Mouse (Mus musculus) liver, embryonic 12.5 days (tissue): ENCODE results near the gene Tnip3. TPM values are rescaled to one million over a fixed set of nuclear protein-coding genes. Genes with fewer than 3 reads are reported as not detected.
A peak's percentile ranks its signal among the peaks of the same experiment; 100 is the strongest.

Source experiments
- ATAC-seq: fragments of 200-750 bp; cut with Nextera tagmentation; 2 replicates; pipeline ENCODE4 v1.8.0; 2017; ENCODE audit warnings: moderate number of reproducible peaks, mild to moderate bottlenecking, moderate library complexity
- H3K27ac ChIP-seq: fragments of 300-500 bp; sonication (generic); 2 replicates; pipeline ENCODE4 v1.5.1; 2016; ENCODE audit warnings: mild to moderate bottlenecking
- H3K27me3 ChIP-seq: fragments of 300-500 bp; sonication (generic); replicated peaks from 2 replicates; pipeline ENCODE4 v1.6.1; 2016; ENCODE audit warnings: mild to moderate bottlenecking, moderate library complexity
- H3K36me3 ChIP-seq: fragments of 300-500 bp; sonication (generic); 2 replicates; pipeline ENCODE4 v1.6.1; 2016; ENCODE audit warnings: mild to moderate bottlenecking, moderate library complexity
- H3K4me1 ChIP-seq: fragments of 300-500 bp; sonication (generic); 2 replicates; pipeline ENCODE4 v1.6.1; 2016
- H3K4me2 ChIP-seq: fragments of 300-500 bp; sonication (generic); 2 replicates; pipeline ENCODE4 v1.6.1; 2016; ENCODE audit warnings: mild to moderate bottlenecking, moderate library complexity
- H3K4me3 ChIP-seq: fragments of 300-500 bp; sonication (generic); 2 replicates; pipeline ENCODE4 v1.5.1; 2016; ENCODE audit warnings: mild to moderate bottlenecking, moderate library complexity
- H3K9ac ChIP-seq: fragments of 300-500 bp; sonication (generic); 2 replicates; pipeline ENCODE4 v1.6.1; 2016; ENCODE audit warnings: mild to moderate bottlenecking, moderate library complexity
- H3K9me3 ChIP-seq: fragments of 300-500 bp; sonication (generic); replicated peaks from 2 replicates; pipeline ENCODE4 v1.6.1; 2016; ENCODE audit warnings: mild to moderate bottlenecking, moderate library complexity
- WGBS: fragments of 180-500 bp; shearing (Covaris S2); methylation state at CpG from one replicate; pipeline ENCODE4 v1.1.7; 2016; ENCODE audit not compliant: insufficient replicate concordance; 5-methylcytosine and 5-hydroxymethylcytosine counted together
- polyA plus RNA-seq: library from polyadenylated mRNA; unstranded; fragments of >200 nt; fragmentation: Nextera tagmentation; extraction: Ambion mirVana; gene quantifications from 2 replicates; pipeline ENCODE4 v1.2.1, GENCODE M21; 2016

Tnip3 gene
- polyA plus RNA-seq, 1 experiment from 2014 or later: 0.10 TPM

GRCm38 (mm10) chr6:65590018-65590417, 64.9 kb downstream of the Tnip3 start:
- no peaks in the 10 kb centered on the region for H3K4me1 ChIP-seq
- H3K9ac ChIP-seq: no peak overlapping the region
- no peak overlapping the region for H3K4me3 ChIP-seq
- no peaks in the 10 kb centered on the region for H3K36me3 ChIP-seq
- no peak overlapping the region for H3K4me2 ChIP-seq
- H3K27me3 ChIP-seq: no peaks in the 10 kb centered on the region
- H3K9me3 ChIP-seq: no peaks in the 10 kb centered on the region
- WGBS: 37% methylated on average over 2 of the region's 2 CpGs
- no peak overlapping the region for H3K27ac ChIP-seq
- no peak for ATAC-seq

GRCm38 (mm10) chr6:65594171-65594570, 69.1 kb downstream of the Tnip3 start:
- no peak overlapping the region for H3K9ac ChIP-seq
- H3K27me3 ChIP-seq: no peaks in the 10 kb centered on the region
- H3K9me3 ChIP-seq: no peaks in the 10 kb centered on the region
- WGBS: 38% methylated on average over 3 of the region's 3 CpGs
- H3K4me3 ChIP-seq: no peak overlapping the region
- ATAC-seq: peak; percentile 32; the same call in 1 of the 2 replicates
- H3K4me1 ChIP-seq: no peaks in the 10 kb centered on the region
- no peak overlapping the region for H3K4me2 ChIP-seq
- no peaks in the 10 kb centered on the region for H3K36me3 ChIP-seq
- no peak overlapping the region for H3K27ac ChIP-seq

GRCm38 (mm10) chr6:65595371-65595770, 70.3 kb downstream of the Tnip3 start:
- Histone ChIP-seq H3K27me3 (no peaks in the 10 kb centered on the region), H3K36me3 (no peaks in the 10 kb centered on the region), H3K27ac (no peak overlapping the region), H3K9ac (no peak overlapping the region), H3K4me3 (no peak overlapping the region), H3K4me2 (no peak overlapping the region), H3K4me1 (no peaks in the 10 kb centered on the region), H3K9me3 (no peaks in the 10 kb centered on the region)
- 41% methylated on average over 1 of the region's 1 CpGs for WGBS
- no peak for ATAC-seq

GRCm38 (mm10) chr6:65597056-65597818, 72.1 kb downstream of the Tnip3 start:
- Histone ChIP-seq H3K27ac (no peak overlapping the region), H3K27me3 (no peaks in the 10 kb centered on the region), H3K9ac (no peak overlapping the region), H3K4me2 (no peak overlapping the region), H3K9me3 (no peaks in the 10 kb centered on the region), H3K36me3 (no peaks in the 10 kb centered on the region), H3K4me1 (no peaks in the 10 kb centered on the region), H3K4me3 (no peak overlapping the region)
- ATAC-seq: no peak
- WGBS: 42% methylated on average over 12 of the region's 12 CpGs

GRCm38 (mm10) chr6:65598522-65598921, 73.4 kb downstream of the Tnip3 start:
- Histone ChIP-seq H3K4me2 (no peak overlapping the region), H3K4me3 (no peak overlapping the region), H3K4me1 (no peaks in the 10 kb centered on the region), H3K27me3 (no peaks in the 10 kb centered on the region), H3K9ac (no peak overlapping the region), H3K36me3 (no peaks in the 10 kb centered on the region), H3K27ac (no peak overlapping the region), H3K9me3 (no peaks in the 10 kb centered on the region)
- ATAC-seq: no peak
- WGBS: 52% methylated on average over 3 of the region's 3 CpGs

GRCm38 (mm10) chr6:65599865-65600739, 75.0 kb downstream of the Tnip3 start:
- Histone ChIP-seq H3K4me3 (no peak overlapping the region), H3K4me1 (no peaks in the 10 kb centered on the region), H3K27me3 (no peaks in the 10 kb centered on the region), H3K36me3 (no peaks in the 10 kb centered on the region), H3K9ac (no peak overlapping the region), H3K4me2 (no peak overlapping the region), H3K9me3 (no peaks in the 10 kb centered on the region), H3K27ac (no peak overlapping the region)
- no peak for ATAC-seq
- 24% methylated on average over 7 of the region's 7 CpGs for WGBS

- Histone ChIP-seq H3K4me2 (no peak overlapping the region), H3K4me1 (no peaks in the 10 kb centered on the region), H3K9ac (no peak overlapping the region), H3K36me3 (no peaks in the 10 kb centered on the region), H3K27ac (no peak overlapping the region), H3K4me3 (no peak overlapping the region), H3K9me3 (no peaks in the 10 kb centered on the region), H3K27me3 (no peaks in the 10 kb centered on the region)
- no peak for ATAC-seq
- 47% methylated on average over 1 of the region's 1 CpGs for WGBS
Measured at GRCm38 (mm10) chr6:65600887-65601286, 75.8 kb downstream of the Tnip3 start.

GRCm38 (mm10) chr6:65605778-65606177, 80.7 kb downstream of the Tnip3 start:
- Histone ChIP-seq H3K9ac (no peak overlapping the region), H3K27me3 (no peaks in the 10 kb centered on the region), H3K4me1 (no peaks in the 10 kb centered on the region), H3K36me3 (no peaks in the 10 kb centered on the region), H3K4me3 (no peak overlapping the region), H3K4me2 (no peak overlapping the region), H3K9me3 (no peaks in the 10 kb centered on the region), H3K27ac (no peak overlapping the region)
- no peak for ATAC-seq
- 65% methylated on average over 4 of the region's 4 CpGs for WGBS

- Histone ChIP-seq H3K9me3 (no peaks in the 10 kb centered on the region), H3K27me3 (no peaks in the 10 kb centered on the region), H3K4me1 (no peaks in the 10 kb centered on the region), H3K9ac (no peak overlapping the region), H3K27ac (no peak overlapping the region), H3K36me3 (no peaks in the 10 kb centered on the region), H3K4me2 (no peak overlapping the region), H3K4me3 (no peak overlapping the region)
- no peak for ATAC-seq
Measured at GRCm38 (mm10) chr6:65606946-65607345, 81.8 kb downstream of the Tnip3 start.

GRCm38 (mm10) chr6:65611834-65612233, 86.7 kb downstream of the Tnip3 start:
- ATAC-seq: no peak

GRCm38 (mm10) chr6:65613924-65614585, 88.9 kb downstream of the Tnip3 start:
- H3K4me3 ChIP-seq: no peak overlapping the region
- no peak for ATAC-seq
- no peak overlapping the region for H3K27ac ChIP-seq
- H3K36me3 ChIP-seq: no peaks in the 10 kb centered on the region
- no peaks in the 10 kb centered on the region for H3K9me3 ChIP-seq
- no peaks in the 10 kb centered on the region for H3K4me1 ChIP-seq
- no peak overlapping the region for H3K4me2 ChIP-seq
- no peak overlapping the region for H3K9ac ChIP-seq
- no peaks in the 10 kb centered on the region for H3K27me3 ChIP-seq

More at GRCm38 (mm10) chr6:65611834-65612233, 86.7 kb downstream of the Tnip3 start:
- Histone ChIP-seq H3K4me1 (no peaks in the 10 kb centered on the region), H3K27ac (no peak overlapping the region), H3K9me3 (no peaks in the 10 kb centered on the region), H3K36me3 (no peaks in the 10 kb centered on the region), H3K9ac (no peak overlapping the region), H3K4me2 (no peak overlapping the region), H3K4me3 (no peak overlapping the region), H3K27me3 (no peaks in the 10 kb centered on the region)

GRCm38 (mm10) chr6:65615641-65616040, 90.5 kb downstream of the Tnip3 start:
- WGBS: 45% methylated on average over 4 of the region's 4 CpGs
- Histone ChIP-seq H3K4me1 (no peaks in the 10 kb centered on the region), H3K9me3 (no peaks in the 10 kb centered on the region), H3K4me2 (no peak overlapping the region), H3K36me3 (no peaks in the 10 kb centered on the region), H3K9ac (no peak overlapping the region), H3K4me3 (no peak overlapping the region), H3K27me3 (no peaks in the 10 kb centered on the region), H3K27ac (no peak overlapping the region)
- ATAC-seq: no peak
